Mouse (Mus musculus) heart, postnatal 0 days (tissue): ENCODE measurements at regions not wholly inside any gene's neighbourhood (a gene's known extent, or its start where the extent isn't known, plus 50 kb on each side); places are given as distances from the start of the nearest gene placed in this dataset.

Experiments
- CTCF ChIP-seq: IDR thresholded peaks from 2 replicates; pipeline ENCODE4 v1.5.1; 2016; ENCODE audit warnings: antibody characterized with exemption, control low read depth, low read depth
- EP300 ChIP-seq: IDR thresholded peaks from 2 replicates; pipeline ENCODE4 v1.6.1; 2016; ENCODE audit warnings: antibody characterized with exemption, low read depth

- TF ChIP-seq EP300 (no peak), CTCF (no peak)
Measured at GRCm38 (mm10) chrX:19153619-19154018, 327.5 kb downstream of the Tex13c3 start.
